Mouse (Mus musculus): ENCODE results near the gene Exoc3l. TPM values are rescaled to one million over a fixed set of nuclear protein-coding genes. Genes with fewer than 3 reads are reported as not detected.

Exoc3l gene
- total RNA-seq, 2 experiments from 2014 or later, result 2.5 TPM; not detected in 1

- ATAC-seq (replicated peaks; ENCODE audit: poor library complexity, severe bottlenecking), result no peak
Measured at GRCm38 (mm10) chr8:105253766-105254151, 42.1 kb downstream of the Exoc3l start.

GRCm38 (mm10) chr8:105252680-105253537 lies 43.0 kb downstream of the Exoc3l start:
- ATAC-seq (replicated peaks; ENCODE audit: poor library complexity, severe bottlenecking), result no peak

- ATAC-seq (replicated peaks; ENCODE audit: poor library complexity, severe bottlenecking), result no peak
Measured at GRCm38 (mm10) chr8:105251954-105252353, 43.9 kb downstream of the Exoc3l start.

DNA sequence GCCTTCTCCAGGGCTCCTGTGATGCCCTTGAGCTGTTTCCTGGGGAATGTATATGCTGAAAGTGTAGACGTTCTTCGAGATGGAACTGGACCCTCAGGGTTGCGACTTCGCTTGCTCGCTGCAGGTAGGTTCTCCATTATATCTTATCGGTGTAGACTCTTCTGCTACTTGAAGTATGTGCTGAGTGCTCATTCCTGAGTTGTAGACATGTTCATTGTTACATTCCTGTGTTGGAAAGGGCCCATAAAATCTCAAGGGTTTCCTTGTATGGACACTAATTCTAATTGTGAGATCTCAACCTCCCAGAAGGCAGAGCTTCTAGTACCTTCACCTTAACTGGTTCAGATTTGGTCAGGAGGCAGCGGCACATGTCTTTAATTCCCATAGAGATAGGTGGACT lies 54.9 kb downstream of the Exoc3l start:
- no peak for ATAC-seq (replicated peaks; ENCODE audit: poor library complexity, severe bottlenecking)

Other genes with a start within 250 kb of the Exoc3l start
- gene Ces3a, start 247.5 kb downstream of the Exoc3l start, total RNA-seq (2014; fragmentation: Nextera tagmentation), result not detected in 2 replicates
- not detected in 2 replicates for gene Ces3a, start 247.5 kb downstream of the Exoc3l start, total RNA-seq (2017)
- gene Ces3b, start 212.3 kb downstream of the Exoc3l start, total RNA-seq (2014; fragmentation: Nextera tagmentation), result not detected in 2 replicates
- not detected in 2 replicates for gene Ces3b, start 212.3 kb downstream of the Exoc3l start, total RNA-seq (2017)
- gene Ces4a, start 164.3 kb downstream of the Exoc3l start, total RNA-seq (2014; fragmentation: Nextera tagmentation), result not detected in 2 replicates
- gene Ces4a, start 164.3 kb downstream of the Exoc3l start, total RNA-seq (2017), result not detected in 2 replicates
- gene Cbfb, start 125.4 kb downstream of the Exoc3l start, total RNA-seq (2014; fragmentation: Nextera tagmentation), result 119 and 135 TPM in 2 replicates
- 177 and 185 TPM in 2 replicates for gene Cbfb, start 125.4 kb downstream of the Exoc3l start, total RNA-seq (2017)
- 30.9 and 41.0 TPM in 2 replicates for gene D230025D16Rik, start 71.0 kb downstream of the Exoc3l start, total RNA-seq (2014; fragmentation: Nextera tagmentation)
- gene D230025D16Rik, start 71.0 kb downstream of the Exoc3l start, total RNA-seq (2017), result 21.8 and 25.7 TPM in 2 replicates
- gene B3gnt9, start 40.9 kb downstream of the Exoc3l start, total RNA-seq (2014; fragmentation: Nextera tagmentation), result 0.32 TPM in 1 of 2 replicates, not detected in the other
- 1.0 TPM in 1 of 2 replicates, not detected in the other for gene B3gnt9, start 40.9 kb downstream of the Exoc3l start, total RNA-seq (2017)
- gene Tradd, start 31.5 kb downstream of the Exoc3l start, total RNA-seq (2014; fragmentation: Nextera tagmentation), result 8.7 and 9.4 TPM in 2 replicates
- 15.8 and 21.0 TPM in 2 replicates for gene Tradd, start 31.5 kb downstream of the Exoc3l start, total RNA-seq (2017)
- 0.21 and 4.4 TPM in 2 replicates for gene Fbxl8, start 31.5 kb downstream of the Exoc3l start, total RNA-seq (2014; fragmentation: Nextera tagmentation)
- 1.7 and 3.6 TPM in 2 replicates for gene Fbxl8, start 31.5 kb downstream of the Exoc3l start, total RNA-seq (2017)
- not detected in 2 replicates for gene Hsf4, start 26.3 kb downstream of the Exoc3l start, total RNA-seq (2014; fragmentation: Nextera tagmentation)
- gene Hsf4, start 26.3 kb downstream of the Exoc3l start, total RNA-seq (2017), result not detected in 2 replicates
- not detected in 2 replicates for gene Nol3, start 20.0 kb downstream of the Exoc3l start, total RNA-seq (2014; fragmentation: Nextera tagmentation)
- not detected in 2 replicates for gene Nol3, start 20.0 kb downstream of the Exoc3l start, total RNA-seq (2017)
- gene 4931428F04Rik, start 6.2 kb downstream of the Exoc3l start, total RNA-seq (2014; fragmentation: Nextera tagmentation), result 2.7 and 4.0 TPM in 2 replicates
- 0.56 and 0.93 TPM in 2 replicates for gene 4931428F04Rik, start 6.2 kb downstream of the Exoc3l start, total RNA-seq (2017)
- gene E2f4, start 1.6 kb upstream of the Exoc3l start, total RNA-seq (2014; fragmentation: Nextera tagmentation), result 139 and 170 TPM in 2 replicates
- gene E2f4, start 1.6 kb upstream of the Exoc3l start, total RNA-seq (2017), result 44.3 and 50.9 TPM in 2 replicates
- 2.6 and 5.6 TPM in 2 replicates for gene Elmo3, start 9.5 kb upstream of the Exoc3l start, total RNA-seq (2014; fragmentation: Nextera tagmentation)
- gene Elmo3, start 9.5 kb upstream of the Exoc3l start, total RNA-seq (2017), result 0.05 and 3.2 TPM in 2 replicates
- gene Lrrc29, start 30.2 kb upstream of the Exoc3l start, total RNA-seq (2014; fragmentation: Nextera tagmentation), result 5.2 and 5.3 TPM in 2 replicates
- 2.0 and 2.3 TPM in 2 replicates for gene Lrrc29, start 30.2 kb upstream of the Exoc3l start, total RNA-seq (2017)
- gene Tmem208, start 30.3 kb upstream of the Exoc3l start, total RNA-seq (2014; fragmentation: Nextera tagmentation), result 82.8 and 106 TPM in 2 replicates
- 37.1 and 64.8 TPM in 2 replicates for gene Tmem208, start 30.3 kb upstream of the Exoc3l start, total RNA-seq (2017)
- 7.0 and 12.9 TPM in 2 replicates for gene Fhod1, start 51.9 kb upstream of the Exoc3l start, total RNA-seq (2014; fragmentation: Nextera tagmentation)
- 2.5 and 2.6 TPM in 2 replicates for gene Fhod1, start 51.9 kb upstream of the Exoc3l start, total RNA-seq (2017)
- gene Slc9a5, start 52.7 kb upstream of the Exoc3l start, total RNA-seq (2014; fragmentation: Nextera tagmentation), result 0.82 and 3.8 TPM in 2 replicates
- 0.41 and 0.73 TPM in 2 replicates for gene Slc9a5, start 52.7 kb upstream of the Exoc3l start, total RNA-seq (2017)
- gene Plekhg4, start 77.2 kb upstream of the Exoc3l start, total RNA-seq (2014; fragmentation: Nextera tagmentation), result 0.47 TPM in 1 of 2 replicates, not detected in the other
- 0.09 TPM in 1 of 2 replicates, not detected in the other for gene Plekhg4, start 77.2 kb upstream of the Exoc3l start, total RNA-seq (2017)
- gene Kctd19, start 117.4 kb upstream of the Exoc3l start, total RNA-seq (2014; fragmentation: Nextera tagmentation), result not detected in 2 replicates
- not detected in 2 replicates for gene Kctd19, start 117.4 kb upstream of the Exoc3l start, total RNA-seq (2017)
- gene Lrrc36, start 117.5 kb upstream of the Exoc3l start, total RNA-seq (2014; fragmentation: Nextera tagmentation), result 0.36 TPM in 1 of 2 replicates, not detected in the other
- not detected in 2 replicates for gene Lrrc36, start 117.5 kb upstream of the Exoc3l start, total RNA-seq (2017)
- gene Tppp3, start 175.4 kb upstream of the Exoc3l start, total RNA-seq (2014; fragmentation: Nextera tagmentation), result not detected in 2 replicates
- gene Tppp3, start 175.4 kb upstream of the Exoc3l start, total RNA-seq (2017), result not detected in 2 replicates
- gene Zdhhc1, start 200.8 kb upstream of the Exoc3l start, total RNA-seq (2014; fragmentation: Nextera tagmentation), result 1.8 and 10.4 TPM in 2 replicates
- gene Zdhhc1, start 200.8 kb upstream of the Exoc3l start, total RNA-seq (2017), result 3.6 and 4.6 TPM in 2 replicates
- not detected in 2 replicates for gene Hsd11b2, start 222.7 kb upstream of the Exoc3l start, total RNA-seq (2014; fragmentation: Nextera tagmentation)
- gene Hsd11b2, start 222.7 kb upstream of the Exoc3l start, total RNA-seq (2017), result not detected in 2 replicates

Measured in granulocyte monocyte progenitor cell, adult 5-6 weeks (primary cell).